Mouse (Mus musculus) monocyte, adult 5-6 weeks (primary cell): ENCODE data around the gene Gm20708. TPM values are rescaled to one million over a fixed set of nuclear protein-coding genes. Genes with fewer than 3 reads are reported as not detected.
"Not testable (repeated sequence)": the region's sequence is repeated elsewhere in the genome, so short reads cannot be mapped to it uniquely, and the experiment has no call there.

Experiments
- ATAC-seq: fragments of 153-309, 156-312 bp; replicated peaks from 2 replicates; pipeline ENCODE4 v1.8.0; 2017; ENCODE audit warnings: mild to moderate bottlenecking; ENCODE audit not compliant: low TSS enrichment, insufficient number of reproducible peaks, severe bottlenecking, poor library complexity, low FRiP score
- total RNA-seq: library from RNA; stranded (forward); fragments of 200-1000, 200-491, 200-594 nt; gene quantifications from 3 replicates; pipeline ENCODE4 v1.2.3, GENCODE M21; 2017

Gm20708 gene
- total RNA-seq, 1 experiment from 2014 or later = 5.6 TPM

DNA sequence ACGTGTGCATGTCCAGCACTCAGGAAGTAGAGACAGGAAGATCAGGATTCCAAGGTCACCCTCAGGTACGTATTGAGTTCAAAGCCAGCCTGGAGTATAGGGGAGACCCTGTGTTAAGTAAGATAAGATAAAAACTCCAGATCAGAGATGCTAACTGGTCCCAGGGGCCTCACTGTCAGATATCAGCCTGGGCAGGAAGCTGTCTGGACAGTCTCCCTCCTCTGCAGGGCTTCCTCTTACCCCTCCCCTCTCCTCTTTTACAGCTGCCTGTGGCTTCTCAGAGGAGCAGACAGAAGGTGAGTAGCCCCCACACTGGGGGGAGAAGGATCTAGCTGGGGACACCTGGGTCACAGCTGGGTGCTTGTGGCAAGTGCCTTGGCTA lies 11.3 kb upstream of the Gm20708 start:
- peak; percentile 14; the same call in 1 of the 2 replicates for ATAC-seq

DNA sequence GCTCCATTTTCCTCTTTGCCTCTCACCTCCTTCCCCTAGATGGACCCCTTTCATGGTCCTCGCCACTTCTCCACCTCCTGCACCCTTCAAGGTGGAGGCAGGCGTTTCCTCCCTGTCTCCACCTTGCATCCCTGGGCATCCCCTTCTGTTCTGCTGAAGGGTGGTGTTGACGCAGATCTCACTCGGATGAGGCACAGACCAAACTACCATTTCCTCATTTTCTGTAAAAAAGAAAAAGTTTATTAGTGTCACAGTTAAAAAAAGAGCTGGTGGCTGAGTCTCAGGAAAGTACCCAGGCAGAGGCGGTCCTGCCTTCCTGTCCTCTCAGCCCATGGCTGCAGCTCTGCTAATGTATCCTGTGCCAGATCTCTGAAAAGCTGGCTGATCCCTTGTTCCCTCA lies 10.3 kb upstream of the Gm20708 start:
- peak; percentile 60 for ATAC-seq

DNA sequence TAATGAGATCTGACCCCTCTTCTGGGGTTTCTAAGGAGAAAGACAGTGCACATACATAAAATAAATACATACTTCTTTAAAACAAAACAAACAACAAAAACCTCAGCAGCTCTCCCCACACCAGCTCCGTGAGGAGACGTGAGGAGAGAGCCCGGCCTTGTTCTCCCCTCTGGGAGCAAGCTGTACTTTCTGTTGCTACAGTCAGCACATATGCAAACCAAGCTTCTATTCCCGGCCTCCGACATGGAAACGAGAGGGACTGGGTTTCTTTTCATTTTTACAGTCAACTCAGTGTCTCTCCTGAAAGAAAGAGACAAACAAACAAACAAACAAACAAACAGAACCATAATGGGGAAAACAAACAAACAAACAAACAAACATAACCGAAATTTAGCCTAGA lies 9.4 kb upstream of the Gm20708 start:
- no peak for ATAC-seq

DNA sequence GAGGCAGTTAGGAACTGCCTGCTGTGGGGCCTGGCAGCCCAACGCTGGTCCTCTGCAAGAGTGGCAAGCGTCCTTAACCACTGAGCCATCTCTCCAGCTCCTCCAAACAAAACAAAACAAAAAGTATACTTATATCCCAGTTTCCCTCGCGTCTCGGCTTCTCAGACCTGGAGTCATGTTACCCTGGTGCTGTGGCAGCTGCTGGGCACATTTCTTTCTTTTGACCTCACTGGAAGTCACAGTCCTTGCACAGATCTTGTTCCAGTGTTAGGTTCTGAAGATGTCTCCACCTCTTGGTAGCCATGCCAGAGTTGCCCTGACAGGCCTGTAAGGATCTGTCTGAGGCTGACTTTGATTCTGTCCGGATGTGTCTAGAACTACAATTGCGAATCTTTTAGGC lies 7.8 kb upstream of the Gm20708 start:
- no peak for ATAC-seq

DNA sequence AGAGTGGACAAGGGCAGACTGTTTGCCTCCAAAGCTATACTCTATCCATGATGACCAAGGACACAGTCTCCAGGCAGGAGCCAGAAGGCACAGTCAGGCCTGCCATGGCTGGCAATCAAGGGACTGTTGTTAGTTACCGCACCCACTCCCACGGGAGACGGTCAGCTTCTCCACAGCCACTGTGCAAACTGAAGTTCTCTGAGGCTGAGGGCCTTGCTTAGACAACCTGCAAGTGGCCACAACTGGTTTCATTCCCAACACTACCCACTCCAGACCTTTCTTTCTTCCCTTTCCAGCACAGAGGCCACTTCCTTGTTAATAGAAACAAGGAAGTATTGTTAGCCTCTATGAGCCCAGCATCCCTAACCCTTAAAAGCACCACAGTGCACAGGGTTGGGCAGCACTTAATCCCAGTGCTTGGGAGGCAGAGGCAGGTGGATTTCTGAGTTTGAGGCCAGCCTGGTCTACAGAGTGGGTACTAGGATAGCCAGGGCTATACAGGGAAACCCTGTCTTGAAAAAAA lies 6.2 kb upstream of the Gm20708 start:
- 0 out of 2 replicates have a peak, but pooled peaks have one; percentile 42 for ATAC-seq

DNA sequence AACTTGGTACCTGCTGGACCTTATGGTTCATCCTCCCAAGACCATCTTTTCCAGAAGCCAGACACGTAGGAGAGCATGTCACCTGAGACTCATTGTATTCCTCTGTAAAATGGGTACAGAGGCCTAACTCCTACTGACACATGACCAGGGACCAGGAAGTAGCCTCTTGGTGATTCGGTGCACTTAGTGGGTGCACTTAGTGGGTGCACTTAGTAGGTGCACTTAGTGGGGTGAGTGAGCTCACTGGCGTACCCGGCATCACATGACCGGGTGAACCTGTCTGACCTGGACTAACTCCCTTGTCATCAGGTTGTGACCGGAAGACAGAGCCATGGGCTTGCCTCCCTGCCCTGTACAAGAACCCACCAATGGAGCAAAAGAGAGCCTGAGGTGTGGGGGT lies 2.7 kb upstream of the Gm20708 start:
- no peak for ATAC-seq

DNA sequence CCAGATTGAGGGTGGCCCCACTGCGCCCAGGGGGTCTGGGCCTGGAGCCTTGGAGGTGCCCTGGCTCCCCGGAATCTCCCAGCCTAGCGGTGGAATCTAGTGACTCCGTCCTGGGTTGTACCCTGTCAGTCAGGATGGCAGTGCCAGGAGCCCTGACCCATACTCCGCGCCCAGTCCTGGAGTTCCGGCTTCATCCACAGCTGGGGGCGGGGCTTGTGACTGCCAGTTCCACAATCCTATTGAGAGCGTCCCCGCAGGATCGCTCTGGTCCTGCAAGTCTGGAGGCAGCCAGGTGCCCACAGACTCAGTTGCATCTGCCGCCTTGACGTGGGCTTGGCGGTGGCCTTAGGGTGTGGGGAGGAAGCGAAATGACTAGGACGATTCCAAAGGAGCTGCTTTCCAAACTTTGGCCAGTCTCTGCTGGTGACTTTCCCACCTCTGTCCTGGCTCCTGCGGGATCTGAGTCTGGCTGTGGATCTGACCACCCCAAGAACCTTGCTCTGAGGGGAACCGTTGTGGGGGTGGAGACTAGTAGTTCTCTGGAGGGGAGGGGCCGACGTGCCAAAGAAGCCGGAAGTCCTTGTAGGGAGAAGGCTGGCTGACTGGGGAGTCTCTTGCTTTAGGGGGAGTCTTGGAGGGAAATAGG lies 1.1 kb downstream of the Gm20708 start:
- ATAC-seq = peak; percentile 86

DNA sequence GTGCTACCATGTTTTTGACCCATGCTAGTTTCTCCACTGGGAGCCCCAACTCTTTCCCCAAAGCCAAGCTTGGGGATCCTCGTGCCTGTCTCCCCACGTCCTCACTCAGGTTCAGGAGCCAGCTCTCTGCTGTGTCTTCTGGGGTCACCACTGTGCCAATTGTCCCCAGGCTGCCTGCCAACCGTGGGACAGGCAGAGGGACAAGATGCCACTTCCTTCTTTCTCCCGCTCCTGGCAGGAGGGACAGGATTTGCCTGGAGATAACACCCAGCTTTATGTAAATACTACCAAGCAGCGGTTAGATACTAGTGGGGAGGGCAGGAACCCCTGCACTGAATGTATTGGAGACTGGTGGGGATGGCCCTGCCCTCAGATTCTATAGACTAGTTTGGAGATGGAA lies 4.4 kb downstream of the Gm20708 start:
- no peak for ATAC-seq

DNA sequence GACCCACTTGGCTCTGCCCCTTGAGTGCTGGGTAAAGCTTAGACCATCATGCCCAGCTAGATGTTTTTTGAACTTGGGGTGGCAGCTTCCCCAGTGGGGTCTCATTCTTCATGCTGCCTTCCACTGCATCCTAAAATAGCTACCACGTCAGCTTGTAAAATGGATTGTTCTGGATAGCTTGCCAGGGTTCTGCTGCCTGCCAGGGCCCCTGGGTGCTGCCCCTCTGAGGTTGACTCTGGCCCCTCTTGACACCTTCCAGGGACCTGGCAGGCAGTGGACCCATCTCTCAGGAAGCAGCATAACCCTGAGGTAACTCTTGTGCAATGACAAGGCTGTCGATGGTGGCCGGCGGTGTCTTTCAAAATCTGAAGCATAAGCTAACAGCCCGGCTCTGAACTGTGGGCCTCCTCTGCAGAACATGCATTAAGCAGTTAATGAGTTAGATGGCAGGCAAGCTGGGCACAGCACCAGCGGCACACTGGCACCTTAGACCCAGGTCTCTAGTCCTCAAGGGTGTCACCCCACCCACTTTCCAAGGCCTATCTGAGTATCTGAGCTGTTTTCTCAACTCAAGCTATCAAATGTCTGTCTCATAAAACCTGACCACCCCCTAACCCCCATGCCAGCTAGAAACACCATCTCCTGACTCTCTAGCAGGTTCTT lies 5.4 kb downstream of the Gm20708 start:
- no peak for ATAC-seq

DNA sequence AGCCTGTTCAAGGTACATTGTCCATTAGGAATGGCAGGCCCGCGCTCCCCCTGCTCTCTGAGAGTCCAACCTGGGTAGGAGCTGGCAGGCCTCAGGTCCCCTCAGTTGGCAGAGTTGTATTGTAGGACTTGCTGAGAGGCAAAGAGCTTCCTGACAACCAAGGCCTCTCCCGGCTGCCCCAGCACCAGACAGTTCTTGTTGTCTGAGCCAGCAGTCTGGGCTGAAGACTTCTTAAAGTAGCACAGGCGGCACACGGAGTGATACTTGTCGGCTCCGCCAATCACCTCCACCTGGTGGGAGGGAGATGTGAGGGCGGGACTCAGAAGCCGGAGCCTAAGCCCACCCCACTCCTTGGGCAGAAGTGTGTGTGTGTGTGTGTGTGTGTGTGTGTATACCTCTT lies 6.4 kb downstream of the Gm20708 start:
- ATAC-seq = not testable (repeated sequence)

DNA sequence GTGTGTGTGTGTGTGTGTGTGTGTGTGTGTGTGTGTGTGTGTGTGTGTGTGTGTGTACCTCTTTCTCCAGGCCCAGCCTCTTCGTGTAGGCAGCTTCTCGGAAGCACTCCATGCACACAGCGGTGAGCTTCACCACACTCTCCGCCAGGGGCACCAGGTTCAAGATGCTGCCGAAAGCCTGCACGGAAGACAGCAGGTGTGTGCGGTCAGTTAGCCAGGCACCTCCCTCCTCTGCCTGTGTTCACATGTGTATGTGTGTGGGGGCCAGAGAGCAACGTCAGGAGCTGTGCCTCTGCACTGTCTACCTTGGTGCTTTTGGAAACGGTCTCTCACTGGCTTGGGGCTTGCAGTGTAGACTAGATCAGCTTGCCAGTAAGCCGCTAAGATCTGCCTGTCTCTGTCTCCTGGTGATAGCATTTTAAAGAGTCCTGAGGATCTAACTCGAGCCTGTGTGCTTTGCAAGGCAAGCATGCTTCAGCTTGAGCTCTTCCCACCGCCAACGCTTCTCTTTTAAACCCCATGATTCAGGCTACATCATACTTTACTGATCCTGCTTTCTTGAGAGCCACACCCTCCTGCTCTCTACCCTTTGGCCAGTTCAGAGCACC lies 7.0 kb downstream of the Gm20708 start:
- no peak for ATAC-seq

DNA sequence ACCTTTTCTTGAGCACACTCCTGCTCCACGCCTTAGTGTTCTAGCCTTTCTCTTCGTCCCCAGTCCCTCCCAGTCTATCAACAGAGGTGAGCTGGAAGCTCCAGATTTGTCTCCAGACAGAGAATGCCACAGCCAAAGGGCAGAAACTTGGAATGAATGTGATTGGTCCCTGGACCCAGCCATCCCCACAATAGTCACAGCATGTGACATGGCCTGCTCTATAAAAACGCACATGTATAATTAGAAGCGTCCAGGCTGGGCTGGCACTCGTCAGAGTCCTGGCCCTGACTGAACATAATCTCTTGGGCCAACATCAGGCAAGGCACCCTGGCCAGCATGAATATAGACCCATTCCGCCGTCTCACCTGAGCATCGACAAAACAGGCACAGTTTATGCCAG lies 9.6 kb downstream of the Gm20708 start:
- no peak for ATAC-seq

DNA sequence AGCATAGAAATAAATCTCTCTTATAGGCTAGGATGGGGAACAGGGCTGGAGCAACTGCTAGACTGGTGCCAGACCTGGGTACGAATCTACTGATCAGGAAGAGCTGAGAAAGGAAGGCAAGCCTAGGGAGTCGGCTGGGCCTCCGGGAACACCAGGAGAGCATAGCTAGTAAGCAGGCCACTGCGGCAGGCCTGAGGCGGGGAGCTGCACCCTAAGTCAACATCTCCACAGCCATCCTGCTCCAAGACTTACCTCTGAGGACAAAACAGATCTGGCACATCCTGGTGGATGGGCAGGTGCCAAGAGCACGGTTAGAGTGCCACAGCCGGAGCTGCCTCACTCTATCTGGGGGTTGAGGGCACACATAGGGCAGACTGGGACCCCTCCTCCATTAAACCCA lies 10.7 kb downstream of the Gm20708 start:
- ATAC-seq = no peak

DNA sequence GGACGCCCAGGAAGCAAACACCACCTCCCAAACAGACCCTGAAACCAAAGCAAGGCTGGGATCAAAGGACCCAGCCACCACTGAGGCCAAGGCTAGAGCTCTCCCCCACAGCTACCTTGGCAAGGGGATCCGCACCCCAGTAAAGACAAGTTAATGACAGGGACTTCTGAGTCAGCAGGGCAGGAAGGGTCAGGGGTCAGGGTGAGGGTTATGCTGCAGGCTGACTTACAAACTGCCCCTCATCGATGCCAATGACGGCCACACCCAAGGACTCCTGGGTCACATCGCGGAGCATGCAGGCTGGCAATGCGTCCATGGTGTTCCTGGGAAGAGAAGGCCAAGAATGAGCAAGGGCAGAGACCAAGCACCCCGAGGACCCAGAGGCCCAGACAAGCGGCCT lies 12.4 kb downstream of the Gm20708 start:
- ATAC-seq = no peak

DNA sequence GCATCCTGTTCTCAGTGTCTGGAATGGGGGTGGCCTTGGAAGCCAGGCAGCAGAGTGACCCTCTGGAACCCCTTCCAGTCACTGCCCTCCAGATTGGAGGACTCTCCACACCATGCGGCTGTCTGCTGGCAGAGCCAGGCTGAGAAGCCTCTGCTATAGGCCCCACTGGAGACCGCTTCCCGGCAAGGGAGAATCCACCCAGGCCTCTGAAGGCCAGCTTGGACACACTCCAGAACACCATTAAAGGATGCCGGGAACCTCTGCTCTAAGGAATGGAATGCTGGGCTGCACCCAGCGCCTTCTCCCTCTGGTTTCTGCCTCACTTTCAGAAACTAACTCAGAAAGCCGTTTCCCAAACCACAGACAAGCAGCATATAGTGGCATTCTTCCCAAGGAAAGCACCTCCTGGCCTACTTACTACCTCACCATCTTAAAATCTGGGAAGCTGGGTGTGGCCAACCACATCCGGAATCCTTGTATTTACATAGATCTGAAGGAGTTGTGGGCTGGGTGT lies 13.3 kb downstream of the Gm20708 start:
- no peak for ATAC-seq

DNA sequence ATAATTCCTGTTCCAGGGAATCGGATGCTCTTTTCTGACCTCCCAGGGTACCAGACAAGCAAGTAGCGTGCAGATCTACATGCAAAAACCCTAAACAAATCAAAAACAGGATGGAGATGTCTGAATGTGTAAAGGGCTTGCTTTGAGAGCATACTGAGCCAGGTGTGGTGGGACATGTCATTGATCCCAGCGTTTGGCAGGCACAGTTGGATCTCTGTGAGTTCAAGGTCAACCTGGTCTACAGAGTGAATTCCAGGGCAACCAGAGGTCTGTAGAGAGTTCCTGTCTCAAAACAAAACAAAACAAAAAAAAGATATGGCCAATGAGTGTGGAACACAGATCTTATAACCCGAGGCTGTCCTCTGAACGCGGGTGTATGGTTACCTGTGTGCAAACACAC lies 13.9 kb downstream of the Gm20708 start:
- no peak for ATAC-seq

DNA sequence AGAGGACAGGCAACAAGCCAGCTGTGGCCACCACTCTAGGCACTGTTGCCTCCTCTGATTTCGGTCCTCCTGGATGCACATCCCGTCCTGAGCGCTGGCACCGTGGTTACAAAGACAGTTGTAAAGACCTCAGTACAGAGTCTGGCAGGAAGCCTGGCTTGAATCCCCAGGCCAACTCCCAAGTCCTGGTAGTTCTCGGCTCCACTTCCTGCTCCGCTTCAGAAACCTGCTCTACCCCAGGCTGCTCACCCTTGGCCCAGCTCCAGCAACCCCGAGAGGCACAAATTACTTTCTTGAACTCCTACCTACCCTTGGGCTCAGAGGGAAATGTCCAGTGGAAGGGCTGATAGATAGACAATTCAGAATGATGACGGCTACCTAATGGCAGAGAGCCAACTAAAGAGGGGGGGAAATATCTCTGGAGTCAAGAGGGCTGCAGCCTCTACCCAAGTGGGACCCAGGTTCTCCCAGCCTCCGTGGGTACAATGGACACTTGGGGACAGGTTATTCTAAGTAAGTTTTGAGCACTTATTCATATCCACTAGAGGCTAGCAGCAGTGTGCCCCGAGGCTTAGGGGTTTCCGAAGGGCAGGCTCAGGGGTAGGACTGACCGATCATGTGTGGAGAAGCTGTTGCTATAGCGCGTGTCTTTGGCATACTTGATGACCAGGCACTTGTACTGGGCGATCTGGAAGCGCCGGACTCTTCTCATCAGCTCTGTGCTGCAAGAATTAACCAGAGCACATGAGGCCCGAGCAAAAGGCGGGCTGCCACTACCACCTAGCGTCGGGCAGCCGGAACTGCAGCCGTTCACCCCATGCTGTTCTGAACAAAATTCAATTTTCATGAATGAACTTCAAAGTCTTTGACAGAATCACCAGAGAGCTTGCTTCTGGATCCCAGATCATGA lies 14.8 kb downstream of the Gm20708 start:
- ATAC-seq = peak; percentile 68

DNA sequence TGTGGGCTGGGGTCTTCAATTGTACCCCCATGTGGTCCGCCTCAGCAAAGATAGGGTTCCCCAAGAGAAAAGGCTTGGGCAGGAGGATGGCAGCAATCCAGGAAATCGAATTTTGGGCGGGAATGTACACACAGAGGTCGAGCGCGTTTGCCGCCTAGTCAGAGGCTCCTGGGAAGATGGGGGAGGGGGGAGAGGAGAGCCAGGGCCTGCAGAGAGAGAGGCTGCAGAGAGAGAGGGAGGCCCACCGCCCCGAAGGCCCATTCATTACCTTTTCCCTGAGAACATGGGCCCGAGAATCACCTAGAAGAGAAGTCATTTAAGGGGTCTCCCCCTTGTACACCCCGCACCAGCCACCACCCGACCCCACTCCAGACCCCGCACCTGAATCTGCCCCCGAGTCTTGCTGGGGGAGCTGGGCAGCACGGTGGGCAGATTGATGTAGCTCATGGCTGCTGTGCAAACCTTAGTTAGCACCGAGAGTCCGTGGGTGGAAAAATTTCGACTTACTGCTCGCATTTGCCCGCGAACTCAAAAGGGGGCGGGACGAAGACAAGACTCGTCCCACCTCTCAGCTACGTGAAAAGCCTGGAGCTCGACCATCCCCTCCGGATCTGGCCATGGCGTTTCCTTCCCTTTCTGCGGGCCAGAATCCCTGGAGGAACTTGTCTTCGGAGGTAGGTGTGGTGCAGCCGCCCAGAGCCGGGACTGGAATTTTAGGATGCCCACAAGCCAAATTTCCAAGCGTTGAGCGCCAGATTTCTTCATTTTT lies 16.0 kb downstream of the Gm20708 start, which contains the start of the genes Afmid and Tk1:
Gene Afmid (plus strand): TSS at position 592 of the 769 bp plus-strand sequence.
Gene Tk1 (minus strand): TSS at position 760 of the 769 bp plus-strand sequence.
- no peak for ATAC-seq
